Mouse (Mus musculus): ENCODE data around the gene Chm. TPM values are rescaled to one million over a fixed set of nuclear protein-coding genes. Genes with fewer than 3 reads are reported as not detected.

Chm gene
- total RNA-seq (2023): 10 to 100 TPM; 20.4 to 22.0 TPM

GRCm38 (mm10) chrX:113185230-113185985 lies at the start of gene Chm:
Chm (minus strand) TSS chrX:113185517.

Other genes with a start within 250 kb of the Chm start
- gene Dach2, start 112.0 kb upstream of the Chm start, total RNA-seq (2023): not detected

All from neutrophil, adult 59 days (primary cell).